Mouse (Mus musculus) testis, adult 2 months (tissue): Measurements from ENCODE around the gene Cyp1a2.

Source experiments
- CTCF ChIP-seq: fragments of 200-500 bp; IDR thresholded peaks from 2 replicates; pipeline ENCODE4 v1.5.1; 2012; ENCODE audit warnings: low read depth, mild to moderate bottlenecking, inconsistent platforms, low read length, moderate library complexity; ENCODE audit not compliant: control insufficient read depth, insufficient read depth, insufficient replicate concordance
- POLR2A ChIP-seq: fragments of 200-500 bp; IDR thresholded peaks from 2 replicates; pipeline ENCODE4 v1.6.1; 2012; ENCODE audit warnings: low read depth, mild to moderate bottlenecking, inconsistent platforms, low read length, moderate library complexity; ENCODE audit not compliant: control insufficient read depth

DNA sequence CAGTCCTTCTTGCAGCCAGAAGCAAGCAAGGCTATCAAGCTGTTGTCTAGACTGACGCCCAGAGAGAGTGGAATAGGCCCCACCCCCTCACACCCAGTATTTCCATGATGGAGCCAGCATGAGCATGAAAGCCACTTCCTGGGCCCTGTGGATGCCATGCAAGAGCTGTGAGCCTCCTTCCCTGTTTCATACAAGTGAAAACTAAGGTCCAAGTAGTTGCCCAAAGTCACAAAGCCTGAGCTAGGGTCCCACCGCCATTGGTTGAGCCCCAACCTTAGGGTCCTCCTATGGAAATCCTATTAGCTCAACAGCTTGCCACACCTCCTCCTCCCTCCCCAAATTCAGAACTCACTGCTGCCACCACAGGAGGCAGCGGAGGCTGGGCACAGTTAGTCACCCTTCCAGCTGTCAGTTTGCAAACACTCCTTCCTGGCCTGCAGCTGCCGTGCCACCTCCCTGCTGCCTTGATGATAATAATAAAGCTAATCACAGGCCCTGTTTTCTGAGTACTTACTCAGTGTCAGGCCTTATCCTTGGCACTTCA lies 50.0 kb downstream of the Cyp1a2 start:
- TF ChIP-seq CTCF: no peak
- no peak for TF ChIP-seq POLR2A
